Mouse (Mus musculus) cerebellum, postnatal 36 days (tissue): ENCODE results near the gene Spata31d1b.
A peak's percentile ranks its signal among the peaks of the same experiment; 100 is the strongest.
"Not testable (repeated sequence)": the region's sequence is repeated elsewhere in the genome, so short reads cannot be mapped to it uniquely, and the experiment has no call there.

ENCODE experiments used
- DNase-seq, 2 experiments: peaks; one replicate each; pipeline ENCODE4 v3.0.0; 2021 to 2022; ENCODE audit warnings: mixed read lengths in 2 of 2

The Spata31d1b gene

GRCm38 (mm10) chr13:59695781-59696180 is 16.3 kb upstream of the Spata31d1b start:
- no peak for DNase-seq

- DNase-seq = no peak
These were observed 13.0 kb upstream of the Spata31d1b start for GRCm38 (mm10) chr13:59699131-59699530.

DNA sequence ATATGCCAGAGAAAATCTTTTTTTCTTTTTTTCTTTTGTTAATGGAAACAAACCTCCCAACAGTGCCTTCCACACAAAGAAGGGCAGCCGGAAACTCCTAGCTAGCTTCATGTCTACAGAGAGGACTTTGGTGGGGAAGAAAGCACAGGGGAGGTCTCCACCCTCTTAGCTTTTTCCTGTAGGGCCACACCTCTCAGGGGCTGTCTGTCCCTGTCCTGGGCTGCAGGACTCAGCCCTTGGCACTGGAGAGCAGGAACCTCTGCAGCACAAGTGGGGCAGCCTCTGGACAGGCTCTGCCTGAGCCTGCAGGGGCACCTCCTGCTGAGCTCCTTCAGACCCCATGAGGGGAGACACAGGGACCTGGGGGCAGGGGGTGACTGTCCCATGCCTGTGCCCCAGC is 11.9 kb upstream of the Spata31d1b start:
- not testable (repeated sequence) for DNase-seq

DNA sequence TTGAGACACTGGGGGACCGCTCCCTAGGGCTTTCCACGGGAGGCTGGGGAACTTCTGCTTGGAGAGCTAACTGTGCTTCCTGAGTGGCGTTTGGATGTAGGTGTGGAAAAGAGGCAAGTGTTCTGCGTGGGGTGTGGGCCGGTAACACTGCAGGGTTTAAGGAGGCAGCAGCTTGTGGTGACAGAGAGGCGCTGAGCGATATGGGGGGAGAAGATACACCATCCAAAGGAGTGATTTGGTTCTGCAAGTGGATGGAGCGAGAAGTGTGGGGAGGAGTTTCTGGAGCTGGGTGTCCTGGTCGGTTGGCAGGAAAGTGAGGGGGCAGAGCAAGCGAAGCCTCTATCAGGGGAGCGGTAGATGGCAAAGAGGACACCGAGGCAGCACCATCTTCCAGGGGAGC is 8.6 kb upstream of the Spata31d1b start:
- DNase-seq = no peak

DNA sequence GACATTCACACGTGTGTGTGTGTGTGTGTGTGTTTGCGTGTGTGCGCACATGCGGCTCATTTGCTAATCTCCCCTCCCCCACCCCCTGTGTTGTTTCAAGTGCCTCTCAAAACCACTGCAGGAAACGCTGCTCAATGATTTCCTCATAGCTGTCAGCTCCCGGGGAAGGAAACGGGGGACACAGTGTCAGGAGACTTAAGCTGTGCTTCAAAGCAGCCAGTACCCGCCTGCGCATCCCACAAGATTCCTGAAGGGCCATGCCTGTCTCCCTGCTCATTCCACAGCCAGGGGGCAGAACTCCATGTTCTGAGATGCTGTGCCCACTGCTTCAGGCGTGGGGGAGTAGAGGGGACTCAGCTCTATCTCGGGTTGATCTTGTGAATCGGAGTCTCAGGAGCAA is 7.5 kb upstream of the Spata31d1b start:
- DNase-seq = no peak

- no peak for DNase-seq
These were observed 1.9 kb upstream of the Spata31d1b start, which contains the start of gene Spata31d1a for GRCm38 (mm10) chr13:59710230-59710629. Spata31d1a (minus strand) TSS chr13:59710330.

DNA sequence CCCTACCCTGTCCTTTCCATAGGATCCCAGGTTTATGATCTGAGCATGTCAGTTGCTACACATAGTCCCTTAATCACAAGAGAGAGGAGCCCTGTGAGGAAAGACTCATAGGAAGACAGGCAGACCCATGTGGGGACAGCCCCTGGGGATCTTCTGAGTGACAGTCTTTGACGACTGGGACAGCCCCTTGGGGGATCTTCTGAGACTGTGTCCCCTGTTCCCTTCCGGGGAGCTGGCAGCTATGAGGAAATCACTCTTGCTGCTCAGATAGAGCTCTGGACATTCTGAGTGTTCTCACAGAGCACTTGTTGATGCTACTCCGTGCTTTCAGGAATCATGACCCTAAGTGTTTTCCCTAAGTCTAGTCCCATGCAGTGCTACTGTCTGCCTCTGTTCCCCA is 1.6 kb downstream of the Spata31d1b start:
- DNase-seq = no peak

DNA sequence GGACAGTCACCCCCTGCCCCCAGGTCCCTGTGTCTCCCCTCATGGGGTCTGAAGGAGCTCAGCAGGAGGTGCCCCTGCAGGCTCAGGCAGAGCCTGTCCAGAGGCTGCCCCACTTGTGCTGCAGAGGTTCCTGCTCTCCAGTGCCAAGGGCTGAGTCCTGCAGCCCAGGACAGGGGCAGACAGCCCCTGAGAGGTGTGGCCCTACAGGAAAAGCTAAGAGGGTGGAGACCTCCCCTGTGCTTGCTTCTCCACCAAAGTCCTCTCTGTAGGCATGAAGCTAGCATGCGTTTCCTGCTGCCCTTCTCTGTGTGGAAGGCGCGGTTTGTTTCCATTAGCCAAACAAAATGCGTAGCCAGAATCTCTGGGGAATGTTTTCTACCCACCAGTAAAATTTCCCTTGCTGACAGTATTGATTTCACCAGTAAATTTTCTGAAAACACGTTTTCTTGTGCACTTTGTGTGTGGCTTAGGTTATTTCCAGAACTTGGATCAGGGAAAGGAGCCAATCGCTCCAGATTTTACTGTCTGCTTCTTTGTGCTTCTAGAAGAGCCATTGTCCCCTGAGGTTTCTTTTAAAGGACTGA is 6.9 kb downstream of the Spata31d1b start:
- not testable (repeated sequence) for DNase-seq

GRCm38 (mm10) chr13:59719475-59719874 is 7.4 kb downstream of the Spata31d1b start:
- DNase-seq = no peak

DNA sequence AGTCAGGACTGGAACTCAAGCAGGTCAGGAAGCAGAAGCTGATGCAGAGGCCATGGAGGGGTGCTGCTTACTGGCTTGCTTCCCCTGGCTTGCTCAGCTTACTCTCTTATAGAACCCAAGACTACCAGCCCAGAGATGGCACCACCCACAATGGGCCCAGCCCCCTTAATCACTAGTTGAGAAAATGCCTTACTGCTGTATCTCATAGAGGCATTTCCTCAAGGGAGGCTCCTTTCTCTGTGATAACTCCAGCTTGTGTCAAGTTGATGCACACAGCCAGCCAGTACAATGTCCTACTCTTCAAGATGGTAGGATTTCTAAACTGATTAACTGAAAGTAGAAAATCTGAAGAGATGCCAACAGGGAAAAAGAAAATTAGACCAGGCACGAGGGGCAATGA is 10.0 kb downstream of the Spata31d1b start:
- DNase-seq = not testable (repeated sequence)

DNA sequence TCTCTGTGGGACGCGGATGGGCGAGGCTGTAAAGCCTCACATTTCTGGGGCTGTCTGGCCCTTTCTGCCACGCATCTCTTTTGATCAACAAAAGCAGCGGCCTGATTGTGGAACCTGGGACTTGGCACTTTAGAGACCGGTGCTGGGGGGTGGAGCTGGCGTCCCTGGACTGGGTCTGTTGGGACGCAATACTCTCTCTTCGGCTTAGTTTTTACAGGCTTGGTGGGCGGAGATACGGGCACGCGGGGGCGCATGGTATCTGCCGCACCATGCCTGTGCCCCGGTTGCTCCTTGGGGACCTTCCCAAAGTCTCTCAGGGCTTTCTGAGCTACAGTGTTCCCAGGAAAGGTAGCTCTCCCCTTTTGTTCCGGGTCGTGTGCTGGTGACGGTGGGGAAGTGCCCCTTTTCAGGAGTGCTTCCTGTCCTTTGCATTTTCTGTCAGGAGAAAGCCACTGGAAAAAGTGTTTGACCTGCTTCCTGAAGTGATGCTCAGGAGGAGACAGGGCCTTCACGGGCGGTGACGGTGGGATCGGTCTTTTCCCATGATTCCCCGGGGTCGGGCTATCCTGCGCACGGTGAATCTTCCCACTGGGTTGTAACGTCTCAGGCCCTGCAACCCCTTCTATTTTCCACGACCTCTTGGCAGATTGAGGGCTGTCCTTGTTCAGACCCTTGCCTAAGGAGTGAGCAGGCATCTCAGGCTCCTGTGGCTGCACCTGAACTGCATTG is 14.2 kb downstream of the Spata31d1b start:
- DNase-seq = no peak

GRCm38 (mm10) chr13:59728378-59729093 is 16.5 kb downstream of the Spata31d1b start:
- DNase-seq = peak; percentile 84 to 86

DNA sequence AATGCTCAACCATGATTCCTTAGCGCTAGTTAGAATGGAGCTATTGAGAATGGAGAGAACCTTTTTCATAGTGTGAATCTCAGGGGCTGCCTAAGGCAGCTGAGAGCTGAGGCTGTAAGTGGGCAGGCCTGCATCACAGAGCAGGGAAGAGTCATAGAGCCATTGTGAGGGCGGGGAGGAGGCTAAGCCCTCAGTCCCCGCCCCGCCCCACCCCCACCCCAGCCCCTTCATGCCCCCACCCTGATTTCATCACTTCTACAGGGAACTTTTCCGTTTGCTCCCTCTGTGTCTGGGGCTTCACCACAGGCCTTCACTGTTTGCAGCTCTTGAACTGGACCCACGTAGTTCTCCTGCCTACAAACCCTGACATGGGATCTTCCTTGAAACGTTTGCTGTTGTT is 19.6 kb downstream of the Spata31d1b start, which contains the start of gene Spata31d1d:
Gene Spata31d1d, minus strand, starts transcription at position 101 of the 400 bp plus-strand sequence.
- DNase-seq = no peak

DNA sequence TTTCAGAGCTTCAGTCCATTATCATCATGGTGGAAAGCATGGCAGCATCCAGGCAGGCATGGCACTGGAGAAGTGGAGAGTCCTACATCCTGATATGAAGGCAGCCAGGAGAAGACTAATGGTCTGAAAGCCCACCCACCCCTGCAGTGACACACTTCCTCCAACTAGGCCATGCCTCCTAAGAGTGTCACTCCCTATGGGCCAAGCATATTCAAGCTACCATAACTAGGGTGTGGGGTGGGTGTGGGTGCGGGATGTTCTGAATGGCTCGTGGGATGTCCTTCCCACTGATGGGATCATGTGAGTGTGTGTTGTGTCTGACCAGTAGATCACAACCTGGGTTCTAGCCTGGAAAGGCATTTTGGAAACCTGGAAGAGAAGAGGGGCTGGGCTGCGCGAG is 21.9 kb downstream of the Spata31d1b start:
- DNase-seq = no peak

GRCm38 (mm10) chr13:59734347-59734746 is 22.3 kb downstream of the Spata31d1b start:
- not testable (repeated sequence) for DNase-seq

- DNase-seq = no peak
These were observed 23.1 kb downstream of the Spata31d1b start for GRCm38 (mm10) chr13:59735190-59735589.

DNA sequence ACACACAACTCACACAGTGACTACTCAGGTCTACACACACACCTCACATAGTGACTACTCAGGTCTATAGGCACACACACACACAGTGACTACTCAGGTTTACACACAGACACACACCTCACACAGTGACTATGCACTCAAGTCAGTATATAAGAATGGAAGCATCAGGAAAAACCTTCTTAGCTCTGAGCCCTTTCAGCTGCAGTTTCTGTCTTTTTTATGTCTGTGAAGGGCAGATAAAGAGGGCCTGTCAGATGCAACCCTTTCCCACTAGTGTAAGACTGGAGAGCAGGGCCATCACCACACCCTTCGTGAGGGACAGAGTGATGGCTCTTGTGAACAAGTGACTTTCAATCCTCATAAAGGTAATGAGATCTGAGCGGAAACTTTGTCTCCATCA is 26.4 kb downstream of the Spata31d1b start:
- DNase-seq = no peak

DNA sequence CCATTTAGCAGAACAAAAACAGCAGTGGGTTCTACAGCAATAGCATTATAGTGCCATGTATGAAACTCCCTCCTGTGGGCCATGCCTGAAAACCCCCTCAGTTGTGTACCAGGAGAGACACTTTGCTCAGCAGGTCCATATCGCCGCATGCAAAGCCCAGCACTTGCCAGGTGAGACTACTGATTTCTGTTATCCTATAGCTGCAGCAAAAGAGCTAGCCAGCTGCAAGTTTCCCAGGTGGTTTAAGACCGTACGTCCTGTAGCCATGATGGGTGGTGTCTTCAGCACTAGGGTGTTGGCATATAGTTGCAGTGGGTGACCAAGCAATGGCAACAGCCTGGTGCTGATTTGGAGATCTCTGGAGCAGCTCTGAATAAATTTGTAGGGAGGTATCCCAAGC is 27.3 kb downstream of the Spata31d1b start:
- no peak for DNase-seq

DNA sequence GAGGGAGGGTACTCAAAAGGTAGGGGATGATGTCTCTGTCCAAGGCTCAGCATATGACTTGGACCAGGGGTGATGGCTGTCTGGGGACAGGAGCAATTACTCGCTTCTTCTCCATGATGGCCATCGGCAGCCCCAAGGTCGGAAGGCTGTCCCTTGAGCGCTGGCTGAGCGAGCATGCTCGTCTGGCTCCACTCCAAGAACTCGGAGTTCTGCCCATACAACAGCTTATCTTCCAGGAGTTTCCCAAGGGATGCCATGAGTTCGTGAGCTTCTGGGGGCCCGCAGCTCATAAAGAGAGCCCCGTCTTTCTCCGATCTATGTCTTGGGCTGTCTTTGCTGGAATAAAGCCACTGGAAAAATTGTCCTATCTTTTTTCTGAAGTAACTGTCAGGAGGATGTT is 29.0 kb downstream of the Spata31d1b start:
- DNase-seq = no peak

GRCm38 (mm10) chr13:59741697-59742096 is 29.6 kb downstream of the Spata31d1b start:
- no peak for DNase-seq

DNA sequence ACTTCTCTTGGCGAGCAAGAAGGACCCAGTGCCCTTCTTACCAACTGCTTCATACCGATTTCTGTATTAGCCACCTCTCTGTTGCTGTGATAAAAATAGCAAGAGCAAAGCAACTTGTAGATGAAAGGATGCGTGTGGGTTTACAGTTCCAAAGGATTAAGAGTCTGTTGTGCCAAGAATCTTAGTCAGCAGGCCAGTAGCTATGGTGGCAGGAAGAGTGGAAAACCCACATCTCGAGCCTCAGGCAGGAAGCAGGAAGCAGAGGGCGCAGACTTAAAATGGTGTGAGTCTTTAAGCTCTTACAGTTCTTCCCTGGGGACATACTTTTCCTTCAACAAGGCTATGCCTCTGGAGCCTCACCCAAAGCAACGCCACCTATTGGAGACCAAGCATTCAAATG is 33.4 kb downstream of the Spata31d1b start:
- DNase-seq = no peak

DNA sequence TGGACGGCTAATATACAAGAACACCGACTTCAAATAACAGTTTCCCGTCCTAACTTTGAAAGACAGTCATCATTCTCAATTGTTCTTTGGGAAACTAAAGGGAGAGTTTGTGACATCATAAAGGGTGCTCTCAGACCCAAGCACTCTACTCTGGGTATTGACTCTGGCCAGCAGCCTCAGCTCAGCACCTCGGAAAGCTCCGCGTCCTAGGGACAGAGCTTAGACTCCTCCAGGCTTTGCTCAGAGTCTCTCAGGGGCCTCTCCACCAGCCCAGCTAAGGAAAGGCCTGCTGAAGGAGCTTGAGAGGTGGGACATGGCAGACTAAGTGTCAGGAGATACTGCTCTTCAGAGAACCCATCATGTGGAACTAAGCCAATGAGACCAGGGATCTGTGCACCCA is 34.1 kb downstream of the Spata31d1b start:
- no peak for DNase-seq

GRCm38 (mm10) chr13:59746711-59747110 is 34.6 kb downstream of the Spata31d1b start, which contains the start of gene 1700014D04Rik:
1700014D04Rik (minus strand) TSS chr13:59746752.
- no peak for DNase-seq

DNA sequence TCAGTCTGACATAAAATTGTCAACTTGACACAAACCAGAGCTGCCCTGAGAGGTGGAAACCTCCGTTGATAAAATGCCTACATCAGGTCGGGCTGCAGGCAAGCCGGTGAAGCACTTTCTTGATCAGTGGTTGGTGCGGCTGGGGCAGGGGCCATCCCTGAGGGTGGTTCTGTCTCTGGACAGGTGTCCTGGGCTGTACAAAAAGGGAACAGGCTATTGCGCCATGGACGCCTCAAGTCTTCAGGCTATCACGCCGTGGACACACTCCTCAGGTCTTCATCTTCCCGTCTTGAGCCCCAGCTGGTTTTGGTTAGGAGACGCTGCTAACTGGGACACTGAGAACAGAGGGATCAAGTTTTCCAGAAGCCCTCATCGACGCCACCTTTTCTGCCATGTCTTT is 38.2 kb downstream of the Spata31d1b start:
- DNase-seq = no peak
